Mouse (Mus musculus) limb, embryonic 10.5 days (tissue): ENCODE results near the gene Gm28051. TPM values are rescaled to one million over a fixed set of nuclear protein-coding genes. Genes with fewer than 3 reads are reported as not detected.

ENCODE experiments used
- DNase-seq: peaks from one replicate; pipeline ENCODE4 v3.0.0-alpha.2; 2017; ENCODE audit warnings: low spot score
- H3K27ac ChIP-seq: fragments of 300-500 bp; sonication (generic); 2 replicates; pipeline ENCODE4 v1.5.1; 2016; ENCODE audit warnings: mild to moderate bottlenecking
- H3K27me3 ChIP-seq: fragments of 300-500 bp; sonication (generic); 2 replicates; pipeline ENCODE4 v1.6.1; 2016; ENCODE audit warnings: low read depth, mild to moderate bottlenecking; ENCODE audit not compliant: poor library complexity, severe bottlenecking
- H3K36me3 ChIP-seq: fragments of 300-500 bp; sonication (generic); 2 replicates; pipeline ENCODE4 v1.6.1; 2016; ENCODE audit warnings: mild to moderate bottlenecking, moderate library complexity
- H3K4me1 ChIP-seq: fragments of 300-500 bp; sonication (generic); 2 replicates; pipeline ENCODE4 v1.6.1; 2016
- H3K4me3 ChIP-seq: fragments of 300-500 bp; sonication (generic); 2 replicates; pipeline ENCODE4 v1.5.1; 2016; ENCODE audit warnings: mild to moderate bottlenecking, moderate library complexity
- H3K9me3 ChIP-seq: fragments of 300-500 bp; sonication (generic); replicated peaks from 2 replicates; pipeline ENCODE4 v1.6.1; 2016; ENCODE audit warnings: mild to moderate bottlenecking
- WGBS: fragments of 180-500 bp; shearing (Covaris S2); methylation state at CpG from one replicate; pipeline ENCODE4 v1.1.7; 2016; 5-methylcytosine and 5-hydroxymethylcytosine counted together
- polyA plus RNA-seq: library from polyadenylated mRNA; unstranded; fragments of >200 nt; fragmentation: Nextera tagmentation; extraction: Ambion mirVana; gene quantifications from 2 replicates; pipeline ENCODE4 v1.2.1, GENCODE M21; 2016

Gene Gm28051
- polyA plus RNA-seq, 1 experiment from 2014 or later, result not detected

DNA sequence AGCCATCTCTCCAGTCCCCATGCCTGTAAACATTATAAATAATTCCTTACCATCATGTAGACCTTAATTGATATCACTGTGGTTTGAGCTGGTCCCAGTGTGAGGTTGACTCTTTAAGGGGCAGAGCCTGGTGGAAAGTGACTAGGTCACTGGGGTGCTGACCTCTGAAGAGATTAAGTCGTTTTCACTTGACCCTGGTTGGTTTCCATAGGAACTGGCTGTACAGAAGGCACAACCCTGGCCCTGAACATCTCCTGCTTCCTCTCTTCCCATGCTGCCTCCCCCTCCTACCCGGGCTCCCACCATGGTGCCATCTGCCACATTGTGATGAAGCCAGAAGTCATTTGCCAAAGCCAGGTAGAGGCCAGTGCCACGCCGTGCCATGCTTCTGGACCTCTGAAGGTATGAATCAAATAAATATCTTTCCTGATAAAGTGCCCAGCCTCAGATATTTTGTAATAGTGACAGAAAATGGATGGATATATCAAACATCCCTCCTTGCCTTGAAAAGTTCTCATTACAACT, 46.7 kb downstream of the Gm28051 start:
- H3K4me1 ChIP-seq, result peaks cover 21% of the 10 kb centered on the region
- no peaks in the 10 kb centered on the region for H3K36me3 ChIP-seq
- WGBS, result 65% methylated on average over 4 of the region's 4 CpGs
- no peaks in the 10 kb centered on the region for H3K9me3 ChIP-seq
- no peak overlapping the region for H3K4me3 ChIP-seq
- DNase-seq, result no peak
- H3K27me3 ChIP-seq, result peaks cover 8% of the 10 kb centered on the region; the same call in 1 of the 2 replicates
- no peak overlapping the region for H3K27ac ChIP-seq

DNA sequence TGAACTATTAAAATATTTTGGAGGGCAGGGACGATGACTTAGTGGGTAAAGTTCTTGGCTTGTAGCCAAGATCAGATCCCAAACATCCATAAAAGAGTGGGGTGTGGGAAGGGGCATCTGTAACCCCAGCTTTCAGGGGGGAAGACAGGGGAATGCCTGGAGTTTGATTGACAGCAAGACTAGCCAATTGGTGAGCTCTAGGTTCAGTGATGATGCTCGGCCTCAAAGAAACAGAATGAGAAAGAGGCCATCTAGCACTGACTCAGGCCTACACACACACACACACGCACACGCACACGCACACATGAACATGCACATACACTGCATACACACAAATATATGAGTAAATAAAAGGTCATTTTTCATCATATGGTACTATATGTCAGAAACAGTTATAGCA, 47.7 kb downstream of the Gm28051 start:
- H3K4me1 ChIP-seq, result peaks cover 30% of the 10 kb centered on the region
- DNase-seq, result no peak
- H3K4me3 ChIP-seq, result no peak overlapping the region
- H3K9me3 ChIP-seq, result no peaks in the 10 kb centered on the region
- H3K27me3 ChIP-seq, result peaks cover 8% of the 10 kb centered on the region; the same call in 1 of the 2 replicates
- no peak overlapping the region for H3K27ac ChIP-seq
- no peaks in the 10 kb centered on the region for H3K36me3 ChIP-seq
- 91% methylated on average over 5 of the region's 5 CpGs for WGBS

DNA sequence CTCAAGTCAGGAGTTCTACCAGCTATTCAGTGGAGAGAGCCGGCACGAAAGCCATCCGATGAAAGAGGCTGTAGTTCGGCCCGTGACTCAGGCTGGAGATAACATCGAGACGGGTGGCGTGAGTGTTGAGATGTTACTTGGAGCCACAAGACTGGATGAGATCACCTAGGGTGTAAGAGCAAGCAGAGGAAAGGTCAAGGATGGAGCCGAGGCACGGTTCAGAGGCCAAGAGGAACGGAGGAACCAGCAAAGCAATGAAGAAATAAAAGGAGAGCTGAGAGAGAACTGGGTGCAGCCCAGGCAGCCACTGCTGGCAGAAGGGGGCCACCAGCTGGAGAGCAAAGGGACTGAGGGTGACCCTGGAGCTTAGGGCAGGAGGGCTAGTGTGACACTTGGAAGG, 49.3 kb downstream of the Gm28051 start:
- Histone ChIP-seq H3K36me3 (no peaks in the 10 kb centered on the region), H3K9me3 (no peaks in the 10 kb centered on the region), H3K27me3 (peaks cover 18% of the 10 kb centered on the region; the same call in 1 of the 2 replicates), H3K4me1 (peaks cover 42% of the 10 kb centered on the region), H3K4me3 (no peak overlapping the region), H3K27ac (no peak overlapping the region)
- DNase-seq, result no peak
- 84% methylated on average over 11 of the region's 11 CpGs for WGBS

DNA sequence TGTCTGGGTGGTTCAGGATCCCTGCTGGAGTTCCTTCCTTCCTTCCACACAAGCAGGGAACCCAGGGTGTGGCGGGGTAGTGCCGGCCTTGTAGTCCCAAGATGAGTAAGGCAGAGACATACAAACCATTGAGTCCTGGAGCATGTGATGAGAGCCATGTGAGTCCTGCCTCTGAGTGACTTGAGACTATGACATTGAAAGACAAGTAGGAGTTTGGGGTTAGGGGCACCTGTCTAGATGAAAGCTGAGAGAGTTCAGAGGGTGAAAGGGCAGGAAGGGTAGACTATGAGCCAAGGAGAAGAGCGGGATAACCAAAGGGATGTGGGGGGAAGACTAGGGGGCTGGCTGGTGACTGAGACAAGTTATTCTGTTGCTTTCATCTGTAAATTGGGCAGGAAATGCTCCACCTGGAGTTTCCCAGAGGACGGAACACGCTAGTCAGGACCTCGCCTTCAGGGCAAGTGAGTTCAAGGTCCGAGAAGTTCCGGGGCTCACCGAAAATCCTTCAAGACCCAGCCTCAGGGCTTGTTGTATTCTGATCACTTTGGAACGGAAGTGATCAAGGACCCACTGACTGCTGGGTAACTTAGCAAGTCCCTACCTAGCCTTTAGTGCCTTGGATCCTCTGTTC, 50.6 kb downstream of the Gm28051 start:
- H3K4me3 ChIP-seq, result no peak overlapping the region
- H3K36me3 ChIP-seq, result no peaks in the 10 kb centered on the region
- no peak for DNase-seq
- peaks cover 48% of the 10 kb centered on the region for H3K4me1 ChIP-seq
- H3K9me3 ChIP-seq, result no peaks in the 10 kb centered on the region
- H3K27me3 ChIP-seq, result peaks cover 19% of the 10 kb centered on the region; the same call in 1 of the 2 replicates
- H3K27ac ChIP-seq, result no peak overlapping the region
- 82% methylated on average over 10 of the region's 10 CpGs for WGBS

DNA sequence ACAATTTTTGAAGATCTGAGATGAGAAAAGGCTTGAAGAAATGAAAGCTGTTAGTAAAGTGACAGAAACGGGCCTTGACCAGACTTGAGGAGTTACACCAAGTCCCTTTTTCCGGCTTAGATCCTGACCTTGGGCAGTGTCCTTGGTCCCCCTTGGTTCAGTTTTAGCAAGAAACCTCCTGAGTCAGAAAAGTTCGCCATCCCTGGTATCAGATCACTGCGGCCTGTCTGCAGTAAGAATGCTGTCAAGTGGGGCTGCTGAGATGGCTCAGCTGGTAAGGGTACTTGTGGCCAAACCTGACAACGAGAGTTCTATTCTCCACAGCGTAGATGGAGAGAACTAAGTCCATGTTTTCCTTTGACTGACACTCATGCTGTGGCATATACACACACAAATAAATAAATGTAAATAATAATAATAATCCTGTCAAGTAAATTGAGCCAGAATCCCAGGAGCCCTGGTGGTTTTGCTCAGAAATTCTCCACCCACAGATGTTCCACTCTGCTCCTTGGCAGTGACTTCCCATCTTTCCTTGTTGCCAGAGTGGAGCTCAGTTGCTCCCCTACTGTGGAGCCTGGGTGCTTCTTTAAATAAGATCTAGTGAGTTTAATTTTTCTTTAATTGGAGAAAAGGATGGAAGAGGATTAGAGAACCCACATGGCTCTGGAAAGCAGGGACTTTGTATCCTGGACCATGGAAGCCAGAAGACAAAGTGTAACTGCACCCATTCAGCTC, 51.5 kb downstream of the Gm28051 start:
- H3K4me1 ChIP-seq, result peaks cover 45% of the 10 kb centered on the region
- H3K36me3 ChIP-seq, result no peaks in the 10 kb centered on the region
- 84% methylated on average over 6 of the region's 6 CpGs for WGBS
- H3K27me3 ChIP-seq, result peaks cover 19% of the 10 kb centered on the region; the same call in 1 of the 2 replicates
- peak overlapping the region; percentile 80; the same call in 1 of the 2 replicates for H3K4me3 ChIP-seq
- DNase-seq, result no peak
- H3K27ac ChIP-seq, result no peak overlapping the region
- no peaks in the 10 kb centered on the region for H3K9me3 ChIP-seq

DNA sequence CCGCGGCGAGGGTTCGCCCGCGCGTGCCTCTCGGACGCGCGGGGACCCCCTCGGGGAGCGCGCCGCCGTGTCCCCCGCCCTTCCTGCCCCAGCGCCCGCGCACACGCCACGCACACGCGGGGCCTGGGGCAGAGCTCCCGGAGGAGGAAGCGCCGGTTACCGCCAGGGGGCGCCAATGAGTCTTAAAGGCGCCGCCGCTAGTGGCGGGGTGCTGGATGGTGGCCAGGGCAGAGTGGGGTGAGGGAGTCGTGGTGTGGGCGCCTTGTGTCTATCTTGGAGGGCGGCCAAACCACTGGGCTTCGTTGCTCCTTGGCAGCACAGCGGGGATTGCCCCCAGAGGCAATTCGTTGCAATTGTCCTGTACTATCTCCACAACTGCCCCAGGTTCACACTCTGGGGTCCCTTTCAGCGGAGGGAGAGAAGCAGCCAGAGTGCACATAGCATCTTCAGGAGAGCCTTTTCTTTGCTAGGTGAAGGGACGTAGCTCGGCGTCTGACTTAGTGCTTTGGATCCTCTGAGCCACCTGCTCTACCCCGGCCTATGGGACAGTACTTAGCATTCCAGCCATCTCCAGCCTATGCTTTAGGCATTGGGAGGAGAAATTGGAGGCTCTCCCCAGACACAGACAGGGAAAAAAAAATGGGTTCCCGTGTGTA, 52.2 kb downstream of the Gm28051 start:
- peaks cover 19% of the 10 kb centered on the region; the same call in 1 of the 2 replicates for H3K27me3 ChIP-seq
- H3K27ac ChIP-seq, result peak overlapping the region; percentile 90
- peaks cover 45% of the 10 kb centered on the region for H3K4me1 ChIP-seq
- H3K36me3 ChIP-seq, result no peaks in the 10 kb centered on the region
- no peaks in the 10 kb centered on the region for H3K9me3 ChIP-seq
- peak; percentile 92 for DNase-seq
- WGBS, result 2% methylated on average over 45 of the region's 45 CpGs
- H3K4me3 ChIP-seq, result peak overlapping the region; percentile 80

DNA sequence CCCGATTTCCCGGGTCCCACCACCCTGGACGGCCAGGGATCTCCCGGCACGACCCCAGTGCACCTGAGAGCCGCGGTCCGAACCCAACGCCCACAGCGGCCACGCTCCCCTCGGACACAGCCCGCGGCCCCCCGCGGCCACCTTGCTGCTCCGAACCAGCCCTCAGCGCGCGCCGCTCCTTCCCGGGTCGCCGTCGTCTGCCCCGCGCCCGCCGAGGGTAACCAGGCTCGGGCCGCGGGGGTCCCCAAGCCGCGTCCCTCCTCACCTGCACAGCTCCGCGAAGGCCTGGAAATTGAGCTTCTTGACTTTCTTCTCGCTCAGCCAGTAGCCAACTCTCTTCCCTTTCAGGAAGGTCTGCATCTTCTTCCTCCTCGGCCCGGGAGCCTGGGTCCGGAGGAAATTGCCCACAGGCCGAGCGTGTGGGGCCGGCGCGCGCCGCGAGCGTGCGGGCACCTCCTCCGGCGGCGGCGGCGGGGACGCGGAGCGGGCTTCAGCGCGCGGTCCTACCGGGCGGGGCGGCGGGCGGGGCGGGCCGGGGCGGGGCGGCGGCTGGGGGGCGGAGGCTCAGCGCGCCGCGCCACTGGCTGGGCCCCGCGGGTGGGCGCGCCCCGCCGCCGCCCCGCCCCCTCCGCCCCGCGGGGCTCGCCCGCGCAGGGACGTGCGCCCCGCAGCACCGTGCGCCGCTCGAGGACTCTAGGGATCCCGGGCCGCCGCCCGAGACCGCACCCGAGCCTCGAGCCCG, 52.9 kb downstream of the Gm28051 start, which contains the start of gene Itpk1:
TSS of gene Itpk1 (minus strand) at position 474 of the 742 bp plus-strand sequence.
- peak; percentile 76 for DNase-seq
- Histone ChIP-seq H3K4me3 (peak within 1 kb of the TSS; percentile 80), H3K4me1 (peaks cover 52% of the 10 kb centered on the region), H3K9me3 (no peaks in the 10 kb centered on the region), H3K36me3 (no peaks in the 10 kb centered on the region), H3K27me3 (peaks cover 19% of the 10 kb centered on the region; the same call in 1 of the 2 replicates), H3K27ac (peak within 1 kb of the TSS; percentile 90)
- WGBS, result 1% methylated on average over 103 of the region's 105 CpGs

DNA sequence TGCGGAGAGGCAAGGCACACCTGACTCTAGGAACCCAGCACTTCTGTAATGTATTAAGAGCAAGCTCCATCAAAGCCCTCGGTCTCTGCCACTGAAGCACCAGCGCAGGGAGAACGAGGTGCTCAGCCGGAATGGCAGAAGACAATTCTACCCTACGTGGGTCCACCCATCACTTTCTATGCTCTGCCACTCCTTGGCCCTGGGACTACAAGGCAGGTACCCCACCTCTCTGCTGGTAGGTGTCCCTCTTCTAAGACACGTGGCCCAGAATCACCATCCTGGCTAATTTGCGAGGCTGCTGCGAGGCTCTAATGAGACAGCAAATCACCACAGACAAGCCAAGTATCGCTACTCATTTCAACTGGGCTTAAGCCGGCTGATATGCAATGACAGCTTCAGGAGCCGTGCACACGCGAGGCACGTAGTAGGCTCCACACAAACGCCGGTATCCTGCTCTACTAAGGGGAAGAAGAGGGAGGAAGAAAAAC, 53.6 kb downstream of the Gm28051 start:
- Histone ChIP-seq H3K27ac (peak overlapping the region; percentile 90), H3K4me3 (peak overlapping the region; percentile 80), H3K9me3 (no peaks in the 10 kb centered on the region), H3K36me3 (no peaks in the 10 kb centered on the region), H3K4me1 (peaks cover 58% of the 10 kb centered on the region), H3K27me3 (peaks cover 19% of the 10 kb centered on the region; the same call in 1 of the 2 replicates)
- DNase-seq, result peak; percentile 47
- WGBS, result 4% methylated on average over 17 of the region's 17 CpGs

DNA sequence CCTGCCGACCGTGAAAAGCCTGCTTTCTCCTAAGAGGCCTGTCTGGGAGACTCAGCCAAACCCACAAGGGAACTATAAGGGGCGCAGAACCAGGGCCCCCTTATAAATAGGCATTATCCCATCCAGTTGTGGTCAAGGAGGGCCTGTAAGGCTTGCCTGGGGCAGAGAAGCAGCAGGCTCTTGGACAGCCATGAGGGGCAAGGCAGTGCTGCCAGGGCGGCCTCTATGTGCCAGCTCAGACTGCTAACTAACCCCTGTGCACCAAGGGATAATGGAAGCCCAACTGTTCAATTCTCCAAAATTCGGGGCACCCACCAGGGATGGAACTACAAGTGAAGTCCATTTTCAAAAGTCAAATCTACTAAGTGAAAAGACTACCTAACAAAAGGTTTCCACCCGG, 54.1 kb downstream of the Gm28051 start:
- H3K36me3 ChIP-seq, result no peaks in the 10 kb centered on the region
- peaks cover 63% of the 10 kb centered on the region for H3K4me1 ChIP-seq
- DNase-seq, result no peak
- no peaks in the 10 kb centered on the region for H3K9me3 ChIP-seq
- WGBS, result 60% methylated on average over 6 of the region's 6 CpGs
- H3K27ac ChIP-seq, result peak overlapping the region; percentile 75; the same call in 1 of the 2 replicates
- peaks cover 19% of the 10 kb centered on the region; the same call in 1 of the 2 replicates for H3K27me3 ChIP-seq
- H3K4me3 ChIP-seq, result peak overlapping the region; percentile 80

DNA sequence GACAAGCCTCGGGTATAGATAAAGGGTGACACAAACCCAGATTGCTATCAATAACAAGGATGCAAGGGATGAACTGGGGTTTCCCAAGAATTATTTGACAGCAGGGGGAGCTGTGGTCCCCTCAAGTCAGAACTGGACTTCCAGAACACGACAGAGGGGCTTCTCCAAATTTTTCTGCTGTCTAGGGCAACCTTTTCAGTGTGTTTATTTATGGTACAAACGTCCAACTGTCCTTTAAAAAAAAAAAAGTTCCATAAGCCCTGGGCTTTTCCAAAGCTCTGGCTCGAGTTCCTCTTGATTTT, 54.5 kb downstream of the Gm28051 start:
- peaks cover 19% of the 10 kb centered on the region; the same call in 1 of the 2 replicates for H3K27me3 ChIP-seq
- no peak for DNase-seq
- no peaks in the 10 kb centered on the region for H3K9me3 ChIP-seq
- peak overlapping the region; percentile 80 for H3K4me3 ChIP-seq
- H3K4me1 ChIP-seq, result peaks cover 67% of the 10 kb centered on the region
- H3K36me3 ChIP-seq, result no peaks in the 10 kb centered on the region
- H3K27ac ChIP-seq, result peak overlapping the region; percentile 75
- WGBS, result 10% methylated on average over 4 of the region's 4 CpGs

DNA sequence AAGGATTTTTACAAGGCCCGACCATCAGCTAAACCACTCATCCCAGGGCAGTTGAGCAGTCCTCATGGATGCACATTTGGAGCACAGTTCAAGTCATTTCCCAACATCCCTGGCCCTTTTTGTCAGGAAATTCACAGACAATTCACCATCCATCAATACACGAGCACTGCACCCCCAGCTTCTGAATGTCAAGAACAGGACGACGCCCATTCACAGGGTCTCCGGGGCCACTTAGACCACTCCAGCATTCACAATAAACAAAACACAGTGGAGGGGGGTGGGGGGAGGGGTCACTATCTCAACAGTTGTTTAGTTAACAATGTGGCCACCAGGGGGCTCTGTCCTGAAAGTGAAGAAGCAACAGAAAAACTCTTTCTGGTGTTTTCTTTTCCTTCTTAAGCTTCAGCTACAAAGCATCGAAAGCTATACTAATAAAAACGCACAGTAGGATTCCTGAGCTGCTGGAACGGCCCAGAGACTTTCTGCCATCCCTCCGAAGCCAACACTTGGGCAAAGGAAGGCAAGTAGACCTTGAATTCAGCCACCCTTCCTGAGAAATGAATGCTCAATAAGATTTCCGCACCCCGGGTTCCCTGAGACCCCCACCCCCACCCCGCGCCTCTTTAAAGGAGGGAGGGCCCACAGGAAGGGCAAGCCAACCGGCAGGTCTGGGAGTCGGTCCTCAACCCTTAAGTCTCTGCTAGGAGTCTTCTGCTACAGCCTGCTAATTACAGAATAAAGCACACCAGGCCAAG, 55.0 kb downstream of the Gm28051 start:
- Histone ChIP-seq H3K4me3 (peak overlapping the region; percentile 80), H3K4me1 (peaks cover 73% of the 10 kb centered on the region), H3K27ac (peak overlapping the region; percentile 75), H3K36me3 (no peaks in the 10 kb centered on the region), H3K27me3 (peaks cover 15% of the 10 kb centered on the region; the same call in 1 of the 2 replicates), H3K9me3 (no peaks in the 10 kb centered on the region)
- WGBS, result 10% methylated on average over 15 of the region's 15 CpGs
- peak; percentile 86 for DNase-seq
